Mouse (Mus musculus) erythroid progenitor cell, adult 5-6 weeks (primary cell): Measurements from ENCODE around the gene Hivep2. TPM values are rescaled to one million over a fixed set of nuclear protein-coding genes. Genes with fewer than 3 reads are reported as not detected.

Experiments used
- ATAC-seq: replicated peaks from 2 replicates; pipeline ENCODE4 v1.8.0; 2016; ENCODE audit warnings: moderate number of reproducible peaks, mild to moderate bottlenecking, moderate TSS enrichment, inconsistent platforms; ENCODE audit not compliant: poor library complexity, low FRiP score, severe bottlenecking
- total RNA-seq, 2 experiments: library from RNA; stranded (forward) in 1 of 2; stranded (reverse) in 1 of 2; fragments of 150-400 nt in 1 of 2; fragments of 186-747, 209-891 nt in 1 of 2; gene quantifications; 2 replicates each; pipeline versions ENCODE4 v1.2.3 to v1.2.4; 2015 to 2017; ENCODE audit warnings: low replicate concordance in 2 of 2

The Hivep2 gene
- total RNA-seq, 2 experiments from 2014 or later, result 1.5 to 4.6 TPM

DNA sequence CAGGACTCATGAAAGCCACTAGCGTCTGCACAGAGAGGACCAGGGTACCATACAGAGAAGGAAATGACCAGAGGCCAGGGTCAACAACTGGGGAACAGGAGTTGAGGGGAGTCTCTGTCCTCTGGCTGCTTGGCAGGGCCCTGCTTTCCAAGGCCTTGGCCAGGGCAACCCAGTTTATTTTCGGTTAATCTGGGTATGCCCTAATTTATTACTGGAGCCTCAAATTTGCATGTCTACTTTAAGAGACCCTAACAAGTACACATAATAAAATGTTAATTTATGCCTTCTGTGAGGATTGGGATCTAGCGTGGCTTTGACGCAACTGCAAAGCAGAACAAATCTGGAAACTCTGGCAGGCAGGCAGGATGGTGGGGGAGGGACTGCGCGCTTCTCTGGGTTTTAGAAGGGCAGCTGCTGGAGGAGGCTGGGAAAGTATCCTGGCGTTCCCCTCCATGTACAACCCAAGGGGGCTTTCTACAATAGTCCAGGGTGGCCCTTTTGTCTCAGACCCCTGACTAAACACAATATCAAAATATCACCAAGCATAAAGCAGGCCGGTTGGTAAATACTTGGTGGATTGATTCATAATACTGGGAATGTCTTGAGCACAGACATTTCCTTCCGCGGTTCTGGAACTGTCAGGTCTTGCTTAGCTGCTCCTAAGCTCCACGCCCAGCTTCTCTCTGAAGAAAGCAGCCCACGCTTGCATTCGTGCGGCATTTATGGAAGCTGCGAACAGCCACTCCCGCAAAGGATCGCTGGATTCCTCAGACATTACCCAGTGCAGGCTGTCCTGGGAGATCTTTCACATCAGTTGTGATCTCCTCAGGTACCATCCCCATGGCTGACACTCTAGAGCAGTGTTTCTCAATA lies 230.1 kb downstream of the Hivep2 start:
- no peak for ATAC-seq

DNA sequence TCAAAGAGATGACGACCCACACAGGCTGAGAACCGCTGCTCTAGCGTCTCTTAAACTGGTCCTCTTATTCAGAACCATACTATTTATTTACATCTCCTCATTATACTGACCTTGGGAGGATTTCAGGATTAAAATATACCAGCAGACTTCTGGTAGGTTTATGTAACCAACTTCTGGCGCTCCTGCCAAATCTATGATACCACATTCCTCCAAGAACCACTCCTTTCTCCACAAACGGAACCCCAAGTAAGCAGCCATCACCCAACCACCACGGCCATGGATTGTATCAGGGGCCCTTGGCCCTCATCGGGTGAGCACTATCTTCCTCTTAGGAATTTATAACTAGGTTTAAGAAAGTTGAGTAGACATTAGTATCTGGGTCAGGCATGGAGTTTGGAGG lies 230.9 kb downstream of the Hivep2 start:
- ATAC-seq, result no peak

DNA sequence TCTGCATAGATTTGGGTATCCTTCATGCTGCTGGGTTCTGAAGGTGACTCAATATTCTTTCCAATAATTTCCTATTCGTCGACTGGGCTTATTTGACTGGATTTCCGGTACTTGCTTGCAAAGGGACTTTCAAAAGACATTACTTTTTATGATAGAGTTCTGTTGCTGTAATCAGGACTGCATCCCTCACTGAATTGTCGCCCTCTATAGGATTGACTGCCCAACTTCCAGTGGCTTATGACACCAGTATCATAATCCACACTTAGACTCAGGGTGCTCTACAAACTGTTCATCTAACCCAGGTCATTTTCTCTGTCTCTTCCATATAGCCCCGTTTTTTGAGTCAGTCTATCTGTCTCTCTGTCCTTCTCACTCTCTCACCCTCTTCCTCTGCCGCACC lies 231.4 kb downstream of the Hivep2 start:
- ATAC-seq, result no peak

DNA sequence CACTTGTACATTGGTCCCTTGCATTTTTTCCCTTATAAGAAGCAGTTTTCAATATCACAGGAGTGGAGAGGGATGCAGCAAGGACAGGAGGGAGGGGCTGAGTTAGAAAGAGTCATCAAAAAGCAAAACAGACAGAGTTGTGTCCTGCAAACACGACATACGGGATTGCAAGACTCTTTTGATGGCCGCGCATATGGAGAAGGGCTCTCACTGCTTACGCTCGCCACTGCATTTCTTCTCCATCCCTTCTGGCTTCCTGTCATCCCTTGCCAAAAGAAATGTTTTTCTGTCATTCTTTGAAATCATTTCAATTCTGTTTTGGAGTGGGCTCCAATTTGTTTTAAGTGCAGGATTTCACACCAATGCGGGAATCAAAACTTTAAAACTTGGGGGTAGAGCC lies 233.5 kb downstream of the Hivep2 start:
- no peak for ATAC-seq

DNA sequence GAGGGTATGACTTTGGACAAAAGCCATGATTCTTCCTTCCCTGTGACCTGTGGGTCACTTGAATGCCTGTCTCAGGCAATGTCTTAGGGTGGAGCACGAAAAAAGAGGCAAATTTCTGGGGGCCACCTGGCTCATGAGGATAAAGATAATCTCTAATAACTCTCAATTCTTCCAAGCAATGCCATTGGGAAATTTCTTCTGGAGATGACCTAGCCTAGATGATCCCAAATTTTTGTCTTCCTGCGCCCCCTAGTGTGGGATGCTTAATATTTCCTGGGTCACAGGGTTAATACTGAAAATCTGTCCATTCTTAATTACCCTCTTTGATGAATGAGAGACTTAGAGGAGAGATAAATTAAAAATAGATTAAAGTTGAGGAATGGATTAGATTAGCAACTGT lies 234.4 kb downstream of the Hivep2 start:
- ATAC-seq, result no peak

Other genes starting within 250 kb of the Hivep2 start
- gene Aig1, start 97.1 kb upstream of the Hivep2 start, total RNA-seq (2015; ENCODE audit: low replicate concordance), result 3.6 and 5.4 TPM in 2 replicates
- 2.0 and 6.9 TPM in 2 replicates for gene Aig1, start 97.1 kb upstream of the Hivep2 start, total RNA-seq (2017; ENCODE audit: low replicate concordance)